Mouse (Mus musculus) midbrain, embryonic 14.5 days (tissue): ENCODE data around the gene Gli2. TPM values are rescaled to one million over a fixed set of nuclear protein-coding genes. Genes with fewer than 3 reads are reported as not detected.

ENCODE experiments used
- ATAC-seq: fragments of 200-750 bp; cut with Nextera tagmentation; 2 replicates; pipeline ENCODE4 v1.8.0; 2017; ENCODE audit warnings: moderate number of reproducible peaks, moderate library complexity; ENCODE audit not compliant: low FRiP score, low TSS enrichment
- DNase-seq: peaks from one replicate; pipeline ENCODE4 v3.0.0-alpha.2; 2015
- H3K27ac ChIP-seq: fragments of 300-500 bp; sonication (generic); replicated peaks from 2 replicates; pipeline ENCODE4 v1.5.1; 2014; ENCODE audit warnings: mild to moderate bottlenecking, low read depth, low read length, moderate library complexity
- H3K27me3 ChIP-seq: fragments of 300-500 bp; sonication (generic); 2 replicates; pipeline ENCODE4 v1.6.1; 2014; ENCODE audit warnings: low read length, control low read depth, mixed read lengths; ENCODE audit not compliant: control insufficient read depth, insufficient read depth
- H3K36me3 ChIP-seq: fragments of 300-500 bp; sonication (generic); 2 replicates; pipeline ENCODE4 v1.6.1; 2014; ENCODE audit warnings: low read length, control low read depth; ENCODE audit not compliant: control insufficient read depth, insufficient read depth
- H3K4me1 ChIP-seq: fragments of 300-500 bp; sonication (generic); 2 replicates; pipeline ENCODE4 v1.6.1; 2014; ENCODE audit warnings: mild to moderate bottlenecking, antibody characterized with exemption, low read length, control low read depth; ENCODE audit not compliant: control insufficient read depth, insufficient read depth
- H3K4me2 ChIP-seq: fragments of 300-500 bp; sonication (generic); 2 replicates; pipeline ENCODE4 v1.6.1; 2014; ENCODE audit warnings: mild to moderate bottlenecking, low read length, moderate library complexity
- H3K4me3 ChIP-seq: fragments of 300-500 bp; sonication (generic); replicated peaks from 2 replicates; pipeline ENCODE4 v1.5.1; 2014; ENCODE audit warnings: low read depth, low read length
- H3K9ac ChIP-seq: fragments of 300-500 bp; sonication (generic); replicated peaks from 2 replicates; pipeline ENCODE4 v1.6.1; 2014; ENCODE audit warnings: mild to moderate bottlenecking, low read length, moderate library complexity
- H3K9me3 ChIP-seq: fragments of 300-500 bp; sonication (generic); 2 replicates; pipeline ENCODE4 v1.6.1; 2016; ENCODE audit warnings: low read length, control low read depth, mixed read lengths; ENCODE audit not compliant: control insufficient read depth
- WGBS: fragments of 180-500 bp; shearing (Covaris S2); extraction: QIAGEN DNeasy Blood & Tissue Kit; methylation state at CpG from one replicate; pipeline ENCODE4 v1.1.7; 2014; 5-methylcytosine and 5-hydroxymethylcytosine counted together
- polyA plus RNA-seq: library from polyadenylated mRNA; unstranded; fragments of >200 nt; fragmentation: Nextera tagmentation; extraction: Ambion mirVana; gene quantifications from 2 replicates; pipeline ENCODE4 v1.2.1, GENCODE M21; 2014

Gli2 gene
- polyA plus RNA-seq, 1 experiment from 2014 or later = 2.8 TPM

DNA sequence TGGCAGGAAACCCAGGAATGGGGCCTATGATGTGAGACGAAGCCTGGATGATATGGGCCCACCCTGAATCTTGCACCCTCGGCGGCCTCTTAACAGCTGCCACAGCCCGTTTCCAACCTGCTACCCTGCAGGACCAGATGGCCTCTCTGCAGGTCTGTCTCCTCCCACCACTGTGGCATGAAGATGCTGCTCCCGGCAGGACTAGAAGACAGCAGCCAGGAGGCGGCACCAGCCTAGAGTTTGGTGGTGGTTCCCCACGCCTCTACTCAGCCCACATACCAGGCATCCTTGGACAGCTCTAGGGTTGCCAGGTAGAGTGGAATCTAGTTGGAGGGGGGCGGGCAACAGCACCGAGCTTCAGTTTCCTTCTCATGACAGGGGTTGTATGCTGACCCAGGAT is 188.7 kb downstream of the Gli2 start:
- 83% methylated on average over 9 of the region's 9 CpGs for WGBS
- Histone ChIP-seq H3K4me3 (no peak overlapping the region), H3K4me2 (no peak overlapping the region), H3K36me3 (no peaks in the 10 kb centered on the region), H3K4me1 (no peaks in the 10 kb centered on the region), H3K27ac (no peak overlapping the region), H3K9ac (no peak overlapping the region), H3K27me3 (no peaks in the 10 kb centered on the region), H3K9me3 (no peaks in the 10 kb centered on the region)
- ATAC-seq (no peak), DNase-seq (no peak)

GRCm38 (mm10) chr1:118864031-118864430 is 189.4 kb downstream of the Gli2 start:
- no peaks in the 10 kb centered on the region for H3K4me1 ChIP-seq
- no peak overlapping the region for H3K4me2 ChIP-seq
- no peak overlapping the region for H3K4me3 ChIP-seq
- 81% methylated on average over 5 of the region's 5 CpGs for WGBS
- H3K27ac ChIP-seq = no peak overlapping the region
- no peak for DNase-seq
- ATAC-seq = no peak
- H3K36me3 ChIP-seq = no peaks in the 10 kb centered on the region
- no peaks in the 10 kb centered on the region for H3K27me3 ChIP-seq
- H3K9me3 ChIP-seq = no peaks in the 10 kb centered on the region
- H3K9ac ChIP-seq = no peak overlapping the region

DNA sequence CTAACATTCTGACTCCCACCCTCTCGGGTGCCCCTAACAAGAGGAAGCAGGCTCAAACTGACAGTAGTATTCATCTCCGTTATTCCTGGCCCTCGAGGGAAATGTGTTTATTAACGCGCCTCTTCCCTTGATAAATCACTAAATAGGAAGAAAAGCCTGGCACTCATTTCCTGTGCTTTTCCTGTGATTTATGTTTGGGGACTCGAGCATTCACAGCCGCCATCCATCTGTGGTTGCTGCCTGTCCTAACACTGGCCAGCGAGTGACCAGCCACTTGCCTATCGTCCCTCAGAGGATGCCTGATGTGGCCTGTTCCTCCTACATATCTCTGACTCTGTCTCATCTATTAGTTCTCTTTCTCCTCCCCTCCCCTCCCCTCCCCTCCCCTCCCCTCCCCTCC is 195.3 kb downstream of the Gli2 start:
- no peak overlapping the region for H3K9ac ChIP-seq
- no peaks in the 10 kb centered on the region for H3K9me3 ChIP-seq
- no peaks in the 10 kb centered on the region for H3K4me1 ChIP-seq
- no peak overlapping the region for H3K27ac ChIP-seq
- whole genome bisulfite sequencing = 84% methylated on average over 9 of the region's 9 CpGs
- no peaks in the 10 kb centered on the region for H3K36me3 ChIP-seq
- no peaks in the 10 kb centered on the region for H3K27me3 ChIP-seq
- no peak overlapping the region for H3K4me2 ChIP-seq
- no peak overlapping the region for H3K4me3 ChIP-seq
- DNase-seq = no peak
- ATAC-seq = no peak

GRCm38 (mm10) chr1:118830658-118831057 is 222.8 kb downstream of the Gli2 start:
- Histone ChIP-seq H3K4me1 (no peaks in the 10 kb centered on the region), H3K4me3 (no peak overlapping the region), H3K9me3 (no peaks in the 10 kb centered on the region), H3K9ac (no peak overlapping the region), H3K36me3 (0 out of 2 replicates have a peak, but pooled peaks cover 4% of the 10 kb centered on the region), H3K27me3 (no peaks in the 10 kb centered on the region), H3K27ac (no peak overlapping the region), H3K4me2 (no peak overlapping the region)
- DNase-seq = no peak
- 79% methylated on average over 5 of the region's 5 CpGs for WGBS
- ATAC-seq = no peak

- Histone ChIP-seq H3K9ac (no peak overlapping the region), H3K9me3 (no peaks in the 10 kb centered on the region), H3K4me2 (no peak overlapping the region), H3K27ac (no peak overlapping the region), H3K4me3 (no peak overlapping the region), H3K36me3 (no peaks in the 10 kb centered on the region), H3K4me1 (no peaks in the 10 kb centered on the region), H3K27me3 (no peaks in the 10 kb centered on the region)
- 85% methylated on average over 11 of the region's 11 CpGs for WGBS
- ATAC-seq (no peak), DNase-seq (no peak)
Observed at GRCm38 (mm10) chr1:118826614-118827013, 226.8 kb downstream of the Gli2 start.

- Histone ChIP-seq H3K36me3 (no peaks in the 10 kb centered on the region), H3K4me1 (no peaks in the 10 kb centered on the region), H3K27me3 (no peaks in the 10 kb centered on the region), H3K4me2 (no peak overlapping the region), H3K27ac (no peak overlapping the region), H3K9ac (no peak overlapping the region), H3K9me3 (no peaks in the 10 kb centered on the region), H3K4me3 (no peak overlapping the region)
- no peak for ATAC-seq
- no peak for DNase-seq
- WGBS = 76% methylated on average over 31 of the region's 31 CpGs
Observed at GRCm38 (mm10) chr1:118825467-118826219, 227.8 kb downstream of the Gli2 start.

- Histone ChIP-seq H3K27me3 (no peaks in the 10 kb centered on the region), H3K36me3 (no peaks in the 10 kb centered on the region), H3K4me2 (no peak overlapping the region), H3K9ac (no peak overlapping the region), H3K27ac (no peak overlapping the region), H3K9me3 (no peaks in the 10 kb centered on the region), H3K4me1 (no peaks in the 10 kb centered on the region), H3K4me3 (no peak overlapping the region)
- WGBS = 94% methylated on average over 3 of the region's 3 CpGs
- DNase-seq = no peak
- ATAC-seq = no peak
Observed at GRCm38 (mm10) chr1:118825035-118825434, 228.4 kb downstream of the Gli2 start.

GRCm38 (mm10) chr1:118822258-118822657 is 231.2 kb downstream of the Gli2 start:
- 95% methylated on average over 2 of the region's 2 CpGs for WGBS
- H3K9me3 ChIP-seq = no peaks in the 10 kb centered on the region
- H3K27ac ChIP-seq = no peak overlapping the region
- no peak overlapping the region for H3K9ac ChIP-seq
- no peaks in the 10 kb centered on the region for H3K27me3 ChIP-seq
- no peak overlapping the region for H3K4me3 ChIP-seq
- H3K36me3 ChIP-seq = no peaks in the 10 kb centered on the region
- no peak for ATAC-seq
- no peak overlapping the region for H3K4me2 ChIP-seq
- no peaks in the 10 kb centered on the region for H3K4me1 ChIP-seq
- DNase-seq = no peak

DNA sequence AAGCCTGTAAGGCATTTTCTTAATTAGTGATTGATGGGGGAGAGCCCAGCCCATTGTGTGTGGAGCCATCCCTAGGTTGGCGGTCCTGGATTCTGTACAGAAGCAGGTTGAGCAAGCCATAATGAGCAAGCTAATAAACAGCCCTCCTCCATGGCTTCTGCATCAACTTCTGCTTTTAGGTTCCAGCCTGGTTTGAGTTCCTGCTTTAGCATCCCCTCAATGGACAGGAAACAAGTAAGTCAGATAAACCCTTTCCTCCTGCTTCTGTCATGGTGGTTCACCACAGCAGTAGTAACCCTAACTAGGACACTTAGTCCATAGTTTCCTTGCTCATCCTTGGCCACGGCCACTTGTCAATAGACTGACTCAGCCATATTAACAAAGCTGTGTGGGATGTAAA is 238.4 kb downstream of the Gli2 start:
- ATAC-seq = no peak
- H3K9ac ChIP-seq = no peak overlapping the region
- no peaks in the 10 kb centered on the region for H3K4me1 ChIP-seq
- no peak overlapping the region for H3K4me3 ChIP-seq
- no peak overlapping the region for H3K4me2 ChIP-seq
- 97% methylated on average over 2 of the region's 2 CpGs for WGBS
- no peak overlapping the region for H3K27ac ChIP-seq
- no peaks in the 10 kb centered on the region for H3K36me3 ChIP-seq
- DNase-seq = no peak
- no peaks in the 10 kb centered on the region for H3K9me3 ChIP-seq
- no peaks in the 10 kb centered on the region for H3K27me3 ChIP-seq
